Mouse (Mus musculus) cerebellum, postnatal 36 days (tissue): ENCODE measurements around the gene Olfr1271.
"Not testable (repeated sequence)": the region's sequence is repeated elsewhere in the genome, so short reads cannot be mapped to it uniquely, and the experiment has no call there.

Experiments used
- DNase-seq, 2 experiments: peaks; one replicate each; pipeline ENCODE4 v3.0.0; 2021 to 2022; ENCODE audit warnings: mixed read lengths in 2 of 2

Gene Olfr1271

DNA sequence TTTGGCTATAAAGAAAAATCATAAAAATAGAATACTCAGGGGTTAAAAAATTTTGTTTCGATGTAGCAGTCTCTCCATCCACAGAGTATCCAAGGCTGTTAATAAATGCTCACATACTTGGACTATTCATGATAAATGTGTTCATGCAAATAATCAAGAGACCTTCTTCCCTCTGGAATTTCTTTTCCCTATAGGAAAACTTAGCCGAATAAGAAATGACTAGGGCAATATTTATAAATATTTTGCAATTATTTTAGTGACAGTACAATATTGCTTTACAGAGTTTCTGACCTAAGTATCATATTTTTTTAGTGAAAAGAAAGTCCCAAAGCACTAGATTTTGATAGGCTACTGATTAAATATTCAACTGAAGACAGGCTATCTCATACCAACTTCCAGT is at the start of gene Olfr1271:
Gene Olfr1271 (minus strand): TSS at position 101 of the 400 bp plus-strand sequence.
- DNase-seq, result no peak

DNA sequence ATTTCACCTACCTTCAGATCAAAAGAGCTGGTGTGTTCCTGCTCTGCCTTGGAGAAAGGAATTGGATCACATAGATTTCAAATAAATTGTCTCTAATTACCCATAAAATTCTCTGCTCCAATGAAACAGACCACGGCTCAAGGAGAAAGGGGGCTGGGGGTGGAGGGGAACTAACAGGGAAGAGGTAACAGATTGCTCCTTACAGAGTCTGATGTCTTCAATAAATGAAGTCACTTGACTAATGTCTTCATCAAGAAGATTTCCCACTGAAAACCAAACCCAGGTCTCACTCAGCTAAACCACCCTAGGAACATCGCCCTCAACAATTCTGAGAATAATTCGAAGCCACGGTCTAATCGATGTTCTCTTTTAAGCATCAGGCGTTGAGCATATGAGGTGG is 21.9 kb upstream of the Olfr1271 start, which contains the start of gene Olfr1272:
Gene Olfr1272 (minus strand): TSS at position 101 of the 400 bp plus-strand sequence.
- DNase-seq, result no peak

DNA sequence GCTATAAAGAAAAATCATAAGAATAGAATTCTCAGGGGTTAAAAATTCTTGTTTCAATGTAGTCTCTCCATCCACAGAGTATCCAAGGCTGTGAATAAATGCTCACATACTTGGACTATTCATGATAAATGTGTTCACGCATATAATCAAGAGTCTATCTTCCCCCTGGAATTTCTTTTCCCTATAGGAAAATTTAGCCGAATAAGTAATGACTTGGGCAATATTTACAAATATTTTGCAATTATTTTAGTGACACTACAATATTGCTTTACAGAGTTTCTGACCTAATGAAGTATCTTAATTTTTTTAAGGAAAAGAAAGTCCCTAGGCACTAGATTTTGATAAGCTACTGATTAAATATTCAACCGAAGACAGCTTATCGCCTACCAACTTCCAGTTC is 13.3 kb downstream of the Olfr1271 start, which contains the start of gene Olfr142:
Gene Olfr142 (minus strand): TSS at position 101 of the 400 bp plus-strand sequence.
- DNase-seq, result no peak

DNA sequence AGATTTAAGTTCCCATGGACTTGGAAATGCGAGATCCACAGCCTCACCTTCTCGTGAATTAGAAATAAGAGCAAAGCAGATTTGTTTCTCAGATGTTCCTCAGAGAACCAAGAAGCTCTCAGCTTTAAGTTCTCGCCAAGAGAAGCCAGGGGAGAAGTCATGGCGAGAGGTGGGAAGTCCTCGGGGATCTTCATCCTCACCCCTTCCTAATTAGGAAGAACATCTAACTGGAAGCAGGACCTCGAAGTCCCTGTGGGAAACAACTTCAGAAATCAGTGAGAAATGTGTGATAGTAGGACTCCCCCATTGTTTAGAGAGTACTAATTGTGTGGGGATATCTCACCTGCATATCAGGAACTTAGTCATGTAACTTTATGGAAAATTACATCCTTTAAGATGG is 46.4 kb downstream of the Olfr1271 start, which contains the start of gene Olfr1506:
Gene Olfr1506 (minus strand): TSS at position 101 of the 400 bp plus-strand sequence.
- DNase-seq, result not testable (repeated sequence)
